Comparison of ENCODE assay signal across 10 mouse cellular contexts in the genomic region with DNA sequence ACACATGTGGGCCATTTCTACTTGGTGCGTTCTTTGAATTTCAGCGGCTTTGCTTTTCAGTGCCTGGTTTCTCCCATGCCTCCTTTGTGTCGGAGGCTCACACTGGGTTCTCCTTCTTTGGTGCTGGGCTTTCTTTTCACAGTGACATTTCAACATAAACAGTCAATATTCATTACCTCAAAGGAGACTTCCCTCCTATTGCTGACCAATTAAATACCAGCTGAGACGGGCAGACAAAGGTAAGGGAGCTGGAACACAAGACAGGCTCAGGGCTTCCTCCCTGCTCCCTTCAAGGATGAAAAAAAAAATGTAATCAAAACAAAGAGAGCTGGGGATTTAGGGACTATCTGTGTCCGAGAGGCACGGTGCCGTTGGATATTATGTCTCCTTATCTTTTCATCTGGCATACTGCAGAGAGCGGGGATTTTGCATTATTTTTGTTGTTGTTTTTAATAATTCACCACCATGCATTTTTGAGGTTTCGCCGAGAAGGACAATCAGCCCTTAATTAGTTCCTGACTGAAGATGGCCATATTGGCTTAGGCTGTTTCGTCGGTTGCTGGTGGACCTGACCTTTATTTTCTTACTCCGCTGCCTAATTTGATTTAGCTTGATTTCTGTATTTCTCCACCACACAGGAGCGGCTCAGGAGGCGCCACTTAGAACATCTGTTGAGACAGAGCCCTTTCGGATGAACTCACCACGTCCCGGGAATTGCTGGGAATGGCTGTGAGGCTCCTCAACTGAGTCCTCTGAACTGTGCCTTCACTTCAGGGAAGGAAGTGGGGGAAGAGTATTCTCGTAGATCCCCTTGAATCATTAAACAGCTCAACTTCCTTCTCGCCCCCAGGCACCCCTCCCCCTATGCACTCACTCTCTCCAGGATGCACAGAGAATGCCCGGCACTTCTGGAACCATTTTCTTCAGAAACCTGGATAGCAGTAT.
DNase-seq lines count a peak whose midpoint lies in the region; ATAC-seq and TF ChIP-seq lines count a peak whose summit lies in the region.
"Had no signal": no experiment of that assay in that cellular context is flagged by ENCODE, and none has a peak within 500 bp of the region (broad histone marks: within the 10 kb centered on the region; RNA-seq: fewer than 3 reads in every experiment).

No protein-coding gene starts in this region.

- no peak overlapping the region for H3K9ac ChIP-seq in heart, embryonic 16.5 days (ENCODE audit: low read length)
- H3K9ac ChIP-seq in intestine, embryonic 14.5 days (ENCODE audit: low read length) = no peak overlapping the region
- peak overlapping the region; percentile 14; the same call in 1 of the 2 replicates for H3K9ac ChIP-seq in midbrain, postnatal 0 days (replicated peaks; ENCODE audit: low read length, poor library complexity, severe bottlenecking)

- TF ChIP-seq CTCF in midbrain, postnatal 0 days (IDR thresholded peaks at IDR 0.05) = no peak
- no peak for TF ChIP-seq CTCF in cerebellum, adult 2 months (IDR thresholded peaks at IDR 0.05; ENCODE audit: borderline replicate concordance, insufficient read depth, low read depth, low read length)

- H3K9me3 ChIP-seq in heart, embryonic 16.5 days (replicated peaks; ENCODE audit: control insufficient read depth, low read length) = no peaks in the 10 kb centered on the region
- H3K9me3 ChIP-seq in embryonic facial prominence, embryonic 10.5 days = no peaks in the 10 kb centered on the region
- no peaks in the 10 kb centered on the region for H3K9me3 ChIP-seq in intestine, embryonic 14.5 days (ENCODE audit: control insufficient read depth, low read length)
- no peaks in the 10 kb centered on the region for H3K9me3 ChIP-seq in midbrain, postnatal 0 days (ENCODE audit: low read length)

- no peak for ATAC-seq in heart, embryonic 16.5 days (replicated peaks; ENCODE audit: extremely low read depth, insufficient read depth, low FRiP score)
- no peak for ATAC-seq in intestine, embryonic 14.5 days (replicated peaks; ENCODE audit: low FRiP score, low TSS enrichment, low read depth)
- no peak for ATAC-seq in midbrain, postnatal 0 days (ENCODE audit: low FRiP score)

- no peak for DNase-seq in heart, postnatal 14 days
- DNase-seq in embryonic facial prominence, embryonic 10.5 days (ENCODE audit: low spot score) = peak; percentile 58
- DNase-seq in intestine, embryonic 14.5 days (ENCODE audit: low spot score) = peak; percentile 59
- peak; percentile 14 for DNase-seq in midbrain, postnatal 0 days (ENCODE audit: low spot score)
- DNase-seq in ovary, postnatal 14 days (ENCODE audit: low spot score) = no peak
- no peak for DNase-seq in cerebellum, adult 2 months
- DNase-seq in layer of hippocampus, adult 8-10 months (ENCODE audit: low spot score in 2 of 2) = no peak
- DNase-seq: gastrocnemius, postnatal 10 days had no signal

- no peaks in the 10 kb centered on the region for H3K4me1 ChIP-seq in heart, embryonic 16.5 days (ENCODE audit: control insufficient read depth, insufficient read depth, low read length)
- H3K4me1 ChIP-seq in embryonic facial prominence, embryonic 10.5 days = peaks cover 31% of the 10 kb centered on the region
- no peaks in the 10 kb centered on the region; the same call in 1 of the 2 replicates for H3K4me1 ChIP-seq in intestine, embryonic 14.5 days (replicated peaks; ENCODE audit: control insufficient read depth, insufficient read depth, low read length)
- no peaks in the 10 kb centered on the region; the same call in 1 of the 2 replicates for H3K4me1 ChIP-seq in midbrain, postnatal 0 days (ENCODE audit: insufficient read depth, low read length)
- H3K4me1 ChIP-seq in cerebellum, adult 2 months (ENCODE audit: control insufficient read depth, insufficient read depth, low read length) = no peaks in the 10 kb centered on the region

- H3K27me3 ChIP-seq in heart, embryonic 16.5 days (ENCODE audit: control insufficient read depth, insufficient read depth, low read length) = no peaks in the 10 kb centered on the region
- peaks cover 8% of the 10 kb centered on the region for H3K27me3 ChIP-seq in embryonic facial prominence, embryonic 10.5 days (replicated peaks; ENCODE audit: low read depth, poor library complexity, severe bottlenecking)
- no peaks in the 10 kb centered on the region for H3K27me3 ChIP-seq in intestine, embryonic 14.5 days (replicated peaks; ENCODE audit: control insufficient read depth, insufficient read depth, low read length)
- H3K27me3 ChIP-seq in midbrain, postnatal 0 days (ENCODE audit: insufficient read depth, low read length) = peaks cover 32% of the 10 kb centered on the region
- no peaks in the 10 kb centered on the region; the same call in 1 of the 2 replicates for H3K27me3 ChIP-seq in cerebellum, adult 2 months (ENCODE audit: control insufficient read depth, insufficient read depth, low read length)

- no peaks in the 10 kb centered on the region for H3K36me3 ChIP-seq in heart, embryonic 16.5 days (ENCODE audit: control insufficient read depth, insufficient read depth)
- H3K36me3 ChIP-seq in embryonic facial prominence, embryonic 10.5 days (replicated peaks) = no peaks in the 10 kb centered on the region
- H3K36me3 ChIP-seq in intestine, embryonic 14.5 days (ENCODE audit: control insufficient read depth, insufficient read depth, low read length) = no peaks in the 10 kb centered on the region
- H3K36me3 ChIP-seq in midbrain, postnatal 0 days (ENCODE audit: insufficient read depth, low read length) = no peaks in the 10 kb centered on the region

- H3K4me3 ChIP-seq in heart, embryonic 16.5 days (ENCODE audit: low read length) = peak overlapping the region; percentile 36
- H3K4me3 ChIP-seq in embryonic facial prominence, embryonic 10.5 days = peak overlapping the region; percentile 53
- peak overlapping the region; percentile 23 for H3K4me3 ChIP-seq in intestine, embryonic 14.5 days (ENCODE audit: low read depth, low read length)
- peak overlapping the region; percentile 31 for H3K4me3 ChIP-seq in midbrain, postnatal 0 days (ENCODE audit: low read depth, low read length)
- H3K4me3 ChIP-seq in cerebellum, adult 2 months (replicated peaks; ENCODE audit: insufficient read depth, low read depth, low read length) = no peak overlapping the region

- H3K4me2 ChIP-seq in heart, embryonic 16.5 days (ENCODE audit: low read depth, low read length) = peak overlapping the region; percentile 50
- peak overlapping the region; percentile 55 for H3K4me2 ChIP-seq in intestine, embryonic 14.5 days (ENCODE audit: low read length)
- H3K4me2 ChIP-seq in midbrain, postnatal 0 days (ENCODE audit: low read depth, low read length, poor library complexity, severe bottlenecking) = peak overlapping the region; percentile 41

- intact Hi-C loops in heart, postnatal 14 days (cut with DNase I) = no loop called here

- WGBS in heart, embryonic 16.5 days = 14% methylated on average over 21 of the region's 21 CpGs
- 3% methylated on average over 21 of the region's 21 CpGs for WGBS in embryonic facial prominence, embryonic 10.5 days
- WGBS in intestine, embryonic 14.5 days = 11% methylated on average over 21 of the region's 21 CpGs
- 4% methylated on average over 21 of the region's 21 CpGs for WGBS in midbrain, postnatal 0 days
- 11% methylated on average over 21 of the region's 21 CpGs for WGBS in cerebellum, adult 2 months

- no peak overlapping the region for H3K27ac ChIP-seq in heart, embryonic 16.5 days (ENCODE audit: low read length)
- H3K27ac ChIP-seq in embryonic facial prominence, embryonic 10.5 days (replicated peaks) = peak overlapping the region; percentile 78
- H3K27ac ChIP-seq in intestine, embryonic 14.5 days (ENCODE audit: low read depth) = no peak overlapping the region
- H3K27ac ChIP-seq in midbrain, postnatal 0 days (ENCODE audit: low read depth, low read length) = no peak overlapping the region
- H3K27ac ChIP-seq in cerebellum, adult 2 months (ENCODE audit: insufficient read depth, low read length) = no peak overlapping the region
- H3K27ac ChIP-seq: macrophage had no signal

- no peak for TF ChIP-seq POLR2A in cerebellum, adult 2 months (IDR thresholded peaks at IDR 0.05; ENCODE audit: borderline replicate concordance, insufficient read depth, low read length)

Comparison
In these comparisons a context has a peak if more than half of its experiments do, and no peak if none do; other contexts are left out.
1. DNase-seq: peak in embryonic facial prominence, embryonic 10.5 days (single experiment), intestine, embryonic 14.5 days (single experiment) and midbrain, postnatal 0 days (single experiment); none in heart, postnatal 14 days (0 of 2), ovary, postnatal 14 days (single experiment), cerebellum, adult 2 months (0 of 2) and layer of hippocampus, adult 8-10 months (0 of 2).
2. Peak in every context shown above with its lines, with median percentiles within 50 percentile points of each other: H3K4me2 ChIP-seq.